Mouse (Mus musculus) adrenal gland, adult (tissue): ENCODE data around the gene Sox5.
A peak's percentile ranks its signal among the peaks of the same experiment; 100 is the strongest.
"Not testable (repeated sequence)": the region's sequence is repeated elsewhere in the genome, so short reads cannot be mapped to it uniquely, and the experiment has no call there.

ENCODE experiments used
- DNase-seq, 2 experiments: peaks; one replicate each; pipeline ENCODE4 v3.0.0; 2022 to 2023; ENCODE audit warnings: low spot score in 1 of 2; ENCODE audit not compliant: inconsistent age in 2 of 2

Sox5 gene

GRCm38 (mm10) chr6:144250625-144251181, 531.1 kb downstream of the Sox5 start:
- no peak for DNase-seq

DNA sequence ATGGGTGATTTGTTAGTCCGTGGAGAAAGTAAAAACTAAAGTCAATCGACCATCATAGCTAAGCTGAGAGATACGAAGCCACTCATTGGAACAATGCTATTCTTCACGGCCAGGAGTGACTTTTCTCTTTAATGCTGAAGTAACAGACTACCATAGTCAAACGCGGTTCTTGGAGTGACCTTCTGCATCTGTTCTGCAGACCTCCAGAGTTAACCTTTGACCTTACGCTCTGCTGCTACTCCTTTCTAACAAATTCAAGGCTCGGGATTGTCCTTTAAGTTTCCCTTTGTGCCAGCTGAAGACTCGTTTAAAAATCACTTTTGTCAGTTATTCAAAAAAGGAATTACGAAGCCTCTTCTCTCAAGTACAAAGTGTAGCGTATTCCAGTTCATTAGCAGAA, 545.2 kb downstream of the Sox5 start:
- DNase-seq, result no peak

DNA sequence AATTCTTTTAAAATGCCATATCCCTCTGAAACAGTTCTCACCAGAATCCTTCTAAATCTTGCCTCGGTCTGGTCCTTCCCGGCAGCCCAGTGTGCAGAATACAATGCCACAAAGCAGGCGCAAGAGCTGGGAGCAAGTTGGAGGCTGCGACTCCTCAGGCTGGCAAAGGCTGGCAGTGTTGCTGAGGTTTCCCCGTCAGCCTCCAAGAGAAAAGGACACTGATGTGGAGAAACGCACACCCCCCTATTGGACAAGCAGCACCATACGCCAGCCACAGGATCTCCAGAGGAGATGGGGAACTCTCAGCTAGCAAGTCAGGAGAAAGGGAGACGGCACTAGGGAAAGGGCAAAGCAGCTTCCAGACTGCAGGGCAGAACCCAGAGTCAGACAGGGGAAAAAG, 577.8 kb downstream of the Sox5 start:
- no peak for DNase-seq

GRCm38 (mm10) chr6:144203013-144203412, 578.8 kb downstream of the Sox5 start:
- DNase-seq, result no peak

GRCm38 (mm10) chr6:144201402-144202040, 580.3 kb downstream of the Sox5 start:
- no peak for DNase-seq

- DNase-seq, result no peak
These were observed 584.3 kb downstream of the Sox5 start for GRCm38 (mm10) chr6:144197209-144198119.

GRCm38 (mm10) chr6:144195934-144196333, 585.8 kb downstream of the Sox5 start:
- DNase-seq, result no peak

DNA sequence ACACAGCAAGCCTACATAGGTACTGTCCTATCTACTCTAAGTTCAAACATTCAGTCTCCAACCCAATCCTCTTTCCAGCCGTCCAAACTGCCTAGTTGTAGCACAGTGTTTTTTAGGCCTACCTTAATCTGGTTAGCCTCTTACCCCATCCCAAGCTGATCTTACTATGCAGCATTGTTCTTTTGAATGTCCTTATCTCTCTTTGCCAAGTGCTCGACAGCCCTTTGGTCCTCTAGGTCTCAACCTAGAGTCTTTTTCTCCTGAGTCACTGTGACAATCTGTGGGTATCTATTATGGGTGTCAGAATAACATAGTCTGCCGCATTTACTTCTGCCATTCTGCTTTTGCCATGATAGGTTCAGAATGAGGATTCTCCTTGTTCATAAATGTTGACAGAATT, 598.7 kb downstream of the Sox5 start:
- DNase-seq, result no peak

- not testable (repeated sequence) for DNase-seq
These were observed 599.3 kb downstream of the Sox5 start for GRCm38 (mm10) chr6:144182429-144182828.

DNA sequence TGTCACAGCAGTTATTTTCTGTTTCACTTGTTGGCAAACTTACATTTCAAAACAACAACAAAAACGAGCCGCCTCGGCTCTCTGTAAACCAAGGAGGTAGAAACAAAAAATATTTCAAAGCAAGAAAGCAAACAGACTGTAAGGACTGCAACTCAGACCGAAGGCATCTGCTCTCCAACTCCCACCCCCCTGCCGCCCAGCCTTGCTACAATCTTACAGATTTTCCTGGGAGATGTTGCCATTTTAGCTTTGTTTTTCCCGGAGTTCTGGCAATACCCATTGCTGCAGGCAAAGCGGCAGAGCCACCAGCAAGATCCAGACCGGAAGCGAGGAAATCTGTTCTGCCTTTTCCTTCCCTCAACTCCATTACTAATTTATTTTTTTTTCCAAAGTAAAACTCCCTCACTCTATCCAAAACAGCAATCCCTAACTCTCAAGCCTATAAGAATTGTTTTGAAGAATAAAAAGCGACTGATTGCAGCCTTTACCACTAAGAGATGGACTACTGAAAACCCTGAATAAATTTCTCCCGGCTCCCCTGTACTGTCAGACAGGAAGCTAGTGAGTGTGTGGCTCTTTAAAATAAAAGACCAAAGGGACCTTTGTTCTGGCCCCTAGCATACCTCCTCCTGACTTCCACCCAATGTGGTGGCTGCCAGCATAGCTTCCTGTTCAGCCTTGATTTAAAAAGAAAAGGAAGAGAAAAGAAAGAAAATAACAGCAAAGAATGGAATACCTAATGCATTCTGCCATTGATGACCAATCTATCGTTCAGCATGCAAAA, 600.5 kb downstream of the Sox5 start:
- DNase-seq, result peak in 1 of 2 experiments; percentile 39

- DNase-seq, result no peak
These were observed 602.7 kb downstream of the Sox5 start for GRCm38 (mm10) chr6:144179111-144179510.

- no peak for DNase-seq
These were observed 605.1 kb downstream of the Sox5 start for GRCm38 (mm10) chr6:144176674-144177073.

DNA sequence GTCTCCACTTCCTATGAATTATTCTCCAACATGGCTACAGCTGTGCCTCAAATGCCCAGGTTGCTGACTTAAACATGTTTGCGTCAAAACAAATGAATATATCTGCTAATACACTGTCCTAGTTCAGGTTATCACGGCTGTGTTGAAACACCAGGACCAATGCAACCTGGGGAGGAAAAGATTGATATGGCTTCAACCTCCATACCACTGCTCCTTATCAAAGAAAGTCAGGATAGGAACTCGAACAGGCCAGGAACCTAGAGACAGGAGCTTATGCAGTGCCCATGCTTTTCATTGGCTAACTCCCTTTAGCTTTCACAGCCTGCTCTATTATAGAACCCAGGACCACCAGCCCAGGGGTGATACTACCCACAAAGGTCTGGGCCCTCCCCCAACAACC, 606.2 kb downstream of the Sox5 start:
- no peak for DNase-seq

DNA sequence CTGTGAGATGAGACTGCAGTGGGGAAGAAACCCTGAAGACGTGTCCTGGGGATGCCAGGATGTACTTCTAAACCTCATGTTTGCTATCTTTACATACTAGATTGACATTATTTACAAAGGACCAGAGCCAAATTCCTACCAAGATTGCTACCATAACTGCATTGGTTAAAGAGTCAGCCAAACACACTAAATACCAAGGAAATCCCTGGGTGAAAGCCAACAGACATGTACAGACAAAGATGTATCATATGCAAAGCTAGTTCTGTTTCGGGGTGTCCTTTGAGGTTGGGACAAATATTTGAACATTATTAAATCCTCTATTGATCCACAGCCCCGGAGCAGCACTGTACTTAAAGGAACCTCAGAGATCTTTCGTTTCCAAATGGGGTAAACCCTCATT, 611.2 kb downstream of the Sox5 start:
- no peak for DNase-seq

DNA sequence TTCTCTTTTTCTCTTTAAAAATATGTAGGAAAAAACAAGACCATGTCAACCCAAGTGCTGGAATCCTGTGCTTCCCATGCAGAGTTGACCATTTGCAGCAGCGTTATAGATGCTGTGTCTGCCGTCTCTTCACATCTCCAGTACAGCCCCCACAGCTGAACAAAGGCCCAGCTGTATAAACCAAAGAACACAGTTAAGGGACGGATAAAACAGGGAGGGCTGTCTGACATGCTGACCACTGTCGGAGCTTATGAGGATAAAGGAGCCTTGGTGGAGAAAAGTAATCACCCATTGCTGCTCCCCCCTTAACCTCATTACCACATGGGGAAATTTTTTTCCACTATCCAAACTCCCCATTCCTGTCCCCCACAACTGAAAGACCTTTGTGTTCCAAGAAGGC, 612.0 kb downstream of the Sox5 start:
- DNase-seq, result no peak

DNA sequence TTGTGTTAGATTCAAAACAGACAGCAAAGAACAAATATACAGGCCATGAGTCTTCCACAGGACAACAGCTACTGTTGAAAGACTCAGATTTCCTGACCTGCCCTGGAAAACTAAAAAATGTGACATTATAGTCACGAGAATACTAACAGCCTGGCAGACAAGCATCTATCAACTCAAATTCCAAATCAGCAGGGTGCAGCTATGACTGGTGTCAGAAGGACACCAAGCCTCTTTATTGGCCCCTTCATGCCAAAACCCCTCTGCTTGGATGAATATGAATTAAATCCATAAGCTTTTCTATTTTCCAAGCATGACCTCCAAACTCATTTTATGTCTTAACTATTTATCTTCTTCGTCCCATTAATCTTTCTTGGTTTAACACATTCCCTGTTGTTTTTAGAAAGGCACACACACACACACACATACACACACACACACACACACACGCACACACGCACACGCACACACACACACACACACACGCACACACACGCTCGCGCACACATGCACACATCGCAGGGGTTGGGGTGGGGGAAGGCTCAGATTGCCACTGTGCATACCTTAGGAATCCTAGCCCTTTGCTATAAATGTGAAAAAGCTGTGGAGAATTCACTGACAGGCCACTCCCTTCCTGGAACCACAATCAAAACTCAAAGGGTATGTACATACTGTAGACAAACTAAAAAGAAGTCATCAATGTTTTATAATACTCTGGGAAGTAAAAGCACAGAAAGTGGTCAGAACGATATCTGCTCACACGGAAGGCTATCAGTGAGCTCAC, 612.9 kb downstream of the Sox5 start:
- DNase-seq, result no peak

GRCm38 (mm10) chr6:144167058-144167457, 614.7 kb downstream of the Sox5 start:
- DNase-seq, result no peak

DNA sequence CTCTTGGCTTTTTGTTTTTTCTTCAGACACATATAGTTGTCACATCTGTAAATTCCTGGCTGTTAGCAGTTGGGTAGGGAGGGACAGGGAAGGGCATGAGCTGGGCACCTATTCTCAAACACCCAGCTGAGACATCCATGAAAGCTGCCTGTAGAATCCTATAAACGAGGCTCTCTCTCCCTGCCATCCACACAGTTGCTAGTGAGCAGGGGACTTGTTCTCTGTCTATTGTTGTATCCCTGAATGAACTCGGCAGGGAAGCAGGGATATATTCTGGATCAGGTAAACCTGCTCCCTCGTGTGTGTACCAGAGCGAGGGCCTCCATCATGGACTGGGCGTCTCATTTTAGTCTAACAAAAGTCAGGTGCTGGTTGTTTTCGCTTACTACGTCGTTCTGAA, 615.1 kb downstream of the Sox5 start:
- no peak for DNase-seq

DNA sequence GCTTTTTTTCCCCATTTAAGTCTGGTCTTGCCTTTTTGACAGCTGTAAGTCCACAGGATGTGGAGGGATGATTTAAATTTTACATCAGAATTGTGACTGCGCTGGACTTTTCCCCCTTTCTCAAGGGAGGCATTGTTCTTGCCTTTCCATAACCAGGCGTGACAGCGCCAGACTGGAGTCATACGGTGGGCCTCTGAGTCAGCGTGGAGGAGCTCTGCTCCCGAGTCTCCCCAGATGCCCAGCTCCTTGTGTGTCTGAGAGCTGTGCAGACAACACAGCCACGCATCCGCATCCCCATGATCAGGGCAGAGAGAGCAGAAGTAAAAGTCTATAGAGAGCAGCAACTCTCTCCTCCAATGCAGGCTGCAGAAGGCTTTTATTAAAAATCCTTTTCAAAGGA, 615.7 kb downstream of the Sox5 start:
- DNase-seq, result no peak

DNA sequence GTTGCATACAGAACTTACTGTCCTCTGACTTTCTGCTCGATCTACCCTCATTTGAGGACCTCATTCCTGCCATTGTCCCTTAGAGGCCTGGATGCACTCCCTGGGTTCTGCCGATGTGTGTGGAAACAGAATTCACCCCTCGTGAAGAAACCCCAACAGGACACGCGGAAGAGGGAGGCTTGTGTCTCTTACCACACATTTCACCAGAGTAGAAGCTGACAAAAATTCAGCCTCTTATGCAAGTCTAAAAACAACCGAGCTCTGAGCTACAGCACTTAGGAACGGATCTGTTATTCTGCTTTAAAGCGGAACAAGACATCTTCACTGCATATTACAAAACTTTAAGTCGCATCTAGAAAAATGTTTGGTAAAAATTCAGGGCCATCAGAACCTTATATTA, 618.3 kb downstream of the Sox5 start:
- DNase-seq, result no peak

DNA sequence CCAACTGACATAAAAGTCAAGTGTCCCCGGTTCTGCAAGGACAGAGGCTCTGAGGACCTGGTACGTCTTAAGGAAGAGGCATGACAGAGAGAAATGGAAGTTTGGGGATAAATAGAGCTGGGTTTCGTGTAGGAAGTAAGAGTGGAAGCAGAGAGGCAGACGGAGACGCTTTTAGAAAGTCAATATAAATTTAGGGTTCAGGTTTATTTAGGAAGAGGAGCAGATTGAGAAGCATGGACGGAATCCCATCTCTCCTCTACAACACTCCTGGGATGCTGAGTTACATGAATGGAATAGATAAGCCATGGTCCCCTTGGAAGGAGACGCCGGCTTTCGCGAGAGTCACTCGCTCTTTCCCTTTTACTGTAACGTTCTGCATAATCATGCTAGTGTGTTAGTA, 623.1 kb downstream of the Sox5 start:
- no peak for DNase-seq
